Mouse (Mus musculus): Measurements from ENCODE around the gene Slc7a8. TPM values are rescaled to one million over a fixed set of nuclear protein-coding genes. Genes with fewer than 3 reads are reported as not detected.

The Slc7a8 gene
- total and polyA plus RNA-seq, 3 experiments = 54.9 to 325 (median 199) TPM

DNA sequence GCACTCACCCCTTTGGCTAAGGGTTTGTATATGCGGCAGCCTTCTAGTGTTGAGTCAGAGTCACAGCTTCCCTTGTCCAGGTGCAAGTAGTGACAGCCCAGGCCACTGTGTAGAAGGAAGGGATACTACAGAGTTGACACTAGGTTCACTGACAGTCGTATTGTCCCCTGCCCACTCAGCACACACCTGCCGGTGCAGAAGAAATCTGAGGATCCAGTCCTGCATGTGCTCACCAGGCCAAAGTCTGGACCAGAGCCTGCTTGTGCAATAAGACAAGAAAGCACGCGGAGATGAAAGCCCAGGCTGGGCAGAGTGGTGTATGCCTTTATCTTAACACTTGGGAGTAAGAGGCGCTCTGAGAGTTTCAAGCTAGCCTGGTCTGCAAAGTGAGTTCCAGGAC lies 86.7 kb downstream of the Slc7a8 start:
- H3K4me3 ChIP-seq (ENCODE audit: low read depth, low read length) = no peak overlapping the region
- no peak for TF ChIP-seq POLR2AphosphoS5 (IDR thresholded peaks at IDR 0.05; ENCODE audit: insufficient replicate concordance, low read depth, low read length)
- TF ChIP-seq TAL1 (conservative IDR thresholded peaks at IDR 0.05; ENCODE audit: low read depth, low read length) = no peak
- no peak for TF ChIP-seq GATA1 (IDR thresholded peaks at IDR 0.05; ENCODE audit: borderline replicate concordance, low read length)
- TF ChIP-seq CTCF (IDR thresholded peaks at IDR 0.05; ENCODE audit: low read depth, low read length) = no peak
- TF ChIP-seq GATA2 (IDR thresholded peaks at IDR 0.05; ENCODE audit: borderline replicate concordance, low read depth, low read length) = no peak
- no peak for DNase-seq (ENCODE audit: low spot score)
- no peaks in the 10 kb centered on the region for H3K9me3 ChIP-seq (replicated peaks)
- H3K36me3 ChIP-seq (replicated peaks) = peaks cover 46% of the 10 kb centered on the region
- H3K27me3 ChIP-seq (ENCODE audit: insufficient read depth, low read length) = peaks cover 23% of the 10 kb centered on the region
- H3K4me1 ChIP-seq (ENCODE audit: insufficient read depth, low read depth, low read length) = peaks cover 36% of the 10 kb centered on the region
- no peak for ATAC-seq (ENCODE audit: extremely low read depth, insufficient number of reproducible peaks, low FRiP score, poor library complexity, severe bottlenecking)

DNA sequence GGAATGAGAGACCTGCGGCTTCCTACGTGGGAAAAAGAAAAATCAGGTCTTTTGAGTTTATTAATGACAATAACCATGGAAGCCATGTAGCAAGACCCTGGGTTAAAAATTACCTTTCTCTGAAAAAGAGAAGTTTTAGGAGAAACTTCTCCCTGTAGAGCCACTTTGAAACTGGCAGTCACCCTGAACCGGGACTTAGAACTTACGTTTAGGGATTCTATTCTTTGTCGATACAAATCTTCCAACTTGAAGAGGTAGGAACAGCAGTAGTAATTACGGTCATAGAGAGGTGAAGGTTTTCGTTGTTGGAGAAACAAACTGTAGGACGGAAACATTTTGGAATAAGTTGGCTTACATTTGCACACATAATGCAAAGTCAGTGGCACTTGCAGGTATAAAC lies 94.5 kb downstream of the Slc7a8 start:
- Histone ChIP-seq H3K36me3 (replicated peaks) (peaks cover 52% of the 10 kb centered on the region), H3K9me3 (replicated peaks) (no peaks in the 10 kb centered on the region), H3K4me3 (ENCODE audit: low read depth, low read length) (peak overlapping the region; percentile 97), H3K4me1 (ENCODE audit: insufficient read depth, low read depth, low read length) (peaks cover 38% of the 10 kb centered on the region), H3K27me3 (ENCODE audit: insufficient read depth, low read length) (no peaks in the 10 kb centered on the region)
- ATAC-seq (ENCODE audit: extremely low read depth, insufficient number of reproducible peaks, low FRiP score, poor library complexity, severe bottlenecking) (no peak), DNase-seq (ENCODE audit: low spot score) (no peak)
- TF ChIP-seq POLR2AphosphoS5 (IDR thresholded peaks at IDR 0.05; ENCODE audit: insufficient replicate concordance, low read depth, low read length) (no peak), TAL1 (conservative IDR thresholded peaks at IDR 0.05; ENCODE audit: low read depth, low read length) (no peak), CTCF (IDR thresholded peaks at IDR 0.05; ENCODE audit: low read depth, low read length) (no peak), GATA2 (IDR thresholded peaks at IDR 0.05; ENCODE audit: borderline replicate concordance, low read depth, low read length) (no peak), GATA1 (IDR thresholded peaks at IDR 0.05; ENCODE audit: borderline replicate concordance, low read length) (no peak)

DNA sequence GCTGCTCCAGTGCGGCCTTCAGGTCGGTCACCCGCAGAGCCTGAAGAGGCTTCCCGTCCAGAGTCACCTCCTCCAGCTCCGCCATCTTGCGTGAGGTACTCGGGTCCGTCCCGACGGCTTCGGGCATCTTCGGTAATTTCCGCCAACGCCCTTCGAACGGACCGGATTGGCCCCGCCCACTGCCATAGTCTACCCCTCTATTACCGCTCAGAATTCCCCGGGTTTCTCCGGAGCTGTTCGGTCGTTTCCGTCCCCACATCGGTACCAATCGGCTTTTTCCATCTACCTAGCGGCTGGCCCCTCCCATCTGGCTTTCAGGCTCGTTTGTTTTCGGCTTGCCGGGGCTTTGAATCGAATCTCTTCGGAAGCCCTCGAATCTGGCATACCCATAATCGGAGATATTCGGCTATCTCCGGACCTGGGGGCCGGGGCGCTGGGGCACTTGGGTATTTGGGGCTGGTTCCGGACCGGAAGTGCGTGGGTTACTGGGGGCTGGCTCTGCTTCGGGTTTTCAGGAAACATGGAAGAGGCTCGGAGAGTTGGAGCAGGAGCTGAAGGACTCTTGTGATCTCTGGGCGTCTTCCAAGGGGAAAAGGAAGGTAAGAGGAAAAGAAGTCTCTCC lies 95.1 kb downstream of the Slc7a8 start, which contains the start of gene Acin1:
Gene Acin1, minus strand, starts transcription at position 410 of the 622 bp plus-strand sequence.
- ATAC-seq (ENCODE audit: extremely low read depth, insufficient number of reproducible peaks, low FRiP score, poor library complexity, severe bottlenecking) = peak; percentile 87
- Histone ChIP-seq H3K36me3 (replicated peaks) (peaks cover 58% of the 10 kb centered on the region), H3K4me1 (ENCODE audit: insufficient read depth, low read depth, low read length) (peaks cover 40% of the 10 kb centered on the region), H3K27me3 (ENCODE audit: insufficient read depth, low read length) (no peaks in the 10 kb centered on the region), H3K4me3 (ENCODE audit: low read depth, low read length) (peak within 1 kb of the TSS; percentile 97), H3K9me3 (replicated peaks) (no peaks in the 10 kb centered on the region)
- TF ChIP-seq GATA1 (IDR thresholded peaks at IDR 0.05; ENCODE audit: borderline replicate concordance, low read length) (no peak), GATA2 (IDR thresholded peaks at IDR 0.05; ENCODE audit: borderline replicate concordance, low read depth, low read length) (no peak), TAL1 (conservative IDR thresholded peaks at IDR 0.05; ENCODE audit: low read depth, low read length) (no peak), POLR2AphosphoS5 (IDR thresholded peaks at IDR 0.05; ENCODE audit: insufficient replicate concordance, low read depth, low read length) (no peak), CTCF (IDR thresholded peaks at IDR 0.05; ENCODE audit: low read depth, low read length) (no peak)
- DNase-seq (ENCODE audit: low spot score) = peak; percentile 90

DNA sequence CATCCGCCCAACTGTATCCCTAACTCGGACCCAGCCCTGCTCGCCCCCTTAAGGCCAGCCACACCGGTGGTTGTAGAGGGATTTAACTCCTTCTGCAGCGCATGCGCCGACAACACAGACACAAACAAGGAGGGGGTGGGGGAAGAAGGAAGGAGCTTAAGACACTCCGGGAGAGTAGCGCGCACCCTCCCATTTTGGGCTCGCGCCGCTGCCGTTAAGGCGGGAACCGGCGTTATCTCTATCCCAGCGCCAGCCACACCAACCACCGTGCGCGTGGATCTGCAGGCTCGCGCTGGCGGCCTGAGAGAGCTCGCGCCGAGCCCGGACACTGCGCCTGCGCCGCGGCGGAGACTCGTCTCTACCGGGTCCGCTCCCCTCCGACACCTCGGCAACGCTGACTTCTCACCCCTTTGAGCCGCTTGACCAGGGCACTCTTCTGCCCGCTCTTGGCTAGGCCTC lies 95.7 kb downstream of the Slc7a8 start, which contains the start of gene 1700123O20Rik:
Gene 1700123O20Rik, plus strand, starts transcription at position 154 of the 459 bp plus-strand sequence.
- Histone ChIP-seq H3K36me3 (replicated peaks) (peaks cover 57% of the 10 kb centered on the region), H3K9me3 (replicated peaks) (no peaks in the 10 kb centered on the region), H3K4me3 (ENCODE audit: low read depth, low read length) (peak within 1 kb of the TSS; percentile 97), H3K27me3 (ENCODE audit: insufficient read depth, low read length) (no peaks in the 10 kb centered on the region), H3K4me1 (ENCODE audit: insufficient read depth, low read depth, low read length) (peaks cover 40% of the 10 kb centered on the region)
- TF ChIP-seq GATA2 (IDR thresholded peaks at IDR 0.05; ENCODE audit: borderline replicate concordance, low read depth, low read length) = no peak
- no peak for TF ChIP-seq GATA1 (IDR thresholded peaks at IDR 0.05; ENCODE audit: borderline replicate concordance, low read length)
- no peak for TF ChIP-seq POLR2AphosphoS5 (IDR thresholded peaks at IDR 0.05; ENCODE audit: insufficient replicate concordance, low read depth, low read length)
- ATAC-seq (ENCODE audit: extremely low read depth, insufficient number of reproducible peaks, low FRiP score, poor library complexity, severe bottlenecking) = peak; percentile 24
- DNase-seq (ENCODE audit: low spot score) = peak; percentile 75

DNA sequence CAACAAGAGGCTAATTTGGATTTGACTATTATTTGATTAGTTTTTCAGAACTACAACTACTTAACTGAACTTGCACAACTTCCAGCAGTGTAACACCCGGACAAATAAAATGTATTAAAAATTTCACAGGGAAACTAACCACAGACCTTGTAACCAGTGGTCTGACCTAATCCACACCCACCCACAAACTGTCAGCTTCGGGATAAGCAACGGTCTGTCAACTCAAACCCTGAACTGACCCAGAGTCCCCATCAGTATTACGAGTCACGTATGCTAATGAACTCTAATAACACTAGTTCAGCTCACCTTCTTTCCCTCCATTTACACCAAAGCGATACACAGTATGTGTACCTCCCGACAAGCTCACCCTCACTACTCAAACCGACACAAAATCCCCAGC lies 96.3 kb downstream of the Slc7a8 start:
- H3K4me3 ChIP-seq (ENCODE audit: low read depth, low read length) = peak overlapping the region; percentile 97
- TF ChIP-seq POLR2AphosphoS5 (IDR thresholded peaks at IDR 0.05; ENCODE audit: insufficient replicate concordance, low read depth, low read length) (no peak), GATA2 (IDR thresholded peaks at IDR 0.05; ENCODE audit: borderline replicate concordance, low read depth, low read length) (no peak), GATA1 (IDR thresholded peaks at IDR 0.05; ENCODE audit: borderline replicate concordance, low read length) (no peak), CTCF (IDR thresholded peaks at IDR 0.05; ENCODE audit: low read depth, low read length) (no peak), TAL1 (conservative IDR thresholded peaks at IDR 0.05; ENCODE audit: low read depth, low read length) (no peak)
- DNase-seq (ENCODE audit: low spot score) (peak; percentile 14), ATAC-seq (ENCODE audit: extremely low read depth, insufficient number of reproducible peaks, low FRiP score, poor library complexity, severe bottlenecking) (no peak)
- H3K27me3 ChIP-seq (ENCODE audit: insufficient read depth, low read length) = no peaks in the 10 kb centered on the region
- peaks cover 40% of the 10 kb centered on the region for H3K4me1 ChIP-seq (ENCODE audit: insufficient read depth, low read depth, low read length)
- peaks cover 55% of the 10 kb centered on the region for H3K36me3 ChIP-seq (replicated peaks)
- H3K9me3 ChIP-seq (replicated peaks) = no peaks in the 10 kb centered on the region

DNA sequence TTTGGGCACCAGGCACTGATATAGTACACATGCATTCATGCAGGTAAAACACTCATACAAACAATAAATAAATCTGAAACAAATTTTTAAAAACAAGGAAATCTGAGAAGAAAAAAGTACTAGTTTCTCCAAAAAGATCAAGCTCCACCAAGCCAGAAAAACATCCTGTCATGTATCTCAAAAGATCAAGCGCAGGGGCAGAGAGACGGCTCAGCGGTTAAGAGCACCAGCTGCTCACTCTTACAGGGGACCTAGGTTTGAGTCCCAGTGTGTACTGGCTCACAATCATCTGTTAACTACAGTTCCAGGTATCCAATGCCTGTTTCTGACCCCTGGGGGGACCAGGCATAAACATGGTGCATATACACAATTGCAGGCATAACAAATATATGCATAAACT lies 99.3 kb downstream of the Slc7a8 start:
- ATAC-seq (ENCODE audit: extremely low read depth, insufficient number of reproducible peaks, low FRiP score, poor library complexity, severe bottlenecking) = no peak
- H3K9me3 ChIP-seq (replicated peaks) = no peaks in the 10 kb centered on the region
- H3K36me3 ChIP-seq (replicated peaks) = peaks cover 58% of the 10 kb centered on the region
- no peaks in the 10 kb centered on the region for H3K27me3 ChIP-seq (ENCODE audit: insufficient read depth, low read length)
- peaks cover 24% of the 10 kb centered on the region for H3K4me1 ChIP-seq (ENCODE audit: insufficient read depth, low read depth, low read length)
- no peak overlapping the region for H3K4me3 ChIP-seq (ENCODE audit: low read depth, low read length)
- TF ChIP-seq POLR2AphosphoS5 (IDR thresholded peaks at IDR 0.05; ENCODE audit: insufficient replicate concordance, low read depth, low read length) (no peak), CTCF (IDR thresholded peaks at IDR 0.05; ENCODE audit: low read depth, low read length) (no peak), GATA1 (IDR thresholded peaks at IDR 0.05; ENCODE audit: borderline replicate concordance, low read length) (no peak), TAL1 (conservative IDR thresholded peaks at IDR 0.05; ENCODE audit: low read depth, low read length) (no peak), GATA2 (IDR thresholded peaks at IDR 0.05; ENCODE audit: borderline replicate concordance, low read depth, low read length) (no peak)
- DNase-seq (ENCODE audit: low spot score) = no peak

Measured in G1E (cell line).